Mouse (Mus musculus): Measurements from ENCODE around the gene Cox14. TPM values are rescaled to one million over a fixed set of nuclear protein-coding genes. Genes with fewer than 3 reads are reported as not detected.
A peak's percentile ranks its signal among the peaks of the same experiment; 100 is the strongest.
"Not testable (repeated sequence)": the region's sequence is repeated elsewhere in the genome, so short reads cannot be mapped to it uniquely, and the experiment has no call there.

Gene Cox14
- polyA plus RNA-seq, 1 experiment from 2014 or later, result 122 TPM

GRCm38 (mm10) chr15:99724292-99725021 is 961 bp upstream of the Cox14 start:
- peak; percentile 15; the same call in 1 of the 2 replicates for ATAC-seq (replicated peaks; ENCODE audit: insufficient number of reproducible peaks, low FRiP score, low TSS enrichment, low read depth)
- peaks cover 6% of the 10 kb centered on the region; the same call in 1 of the 2 replicates for H3K4me1 ChIP-seq (ENCODE audit: control insufficient read depth, insufficient read depth, low read length)
- H3K27ac ChIP-seq (replicated peaks; ENCODE audit: low read depth, low read length), result no peak overlapping the region; the same call in 1 of the 2 replicates
- peak overlapping the region; percentile 3; the same call in 1 of the 2 replicates for H3K4me3 ChIP-seq (ENCODE audit: low read depth, low read length)
- H3K27me3 ChIP-seq (ENCODE audit: control insufficient read depth, insufficient read depth, low read length), result no peaks in the 10 kb centered on the region
- peak overlapping the region; percentile 27; the same call in 1 of the 2 replicates for H3K9ac ChIP-seq (replicated peaks; ENCODE audit: low read length)
- H3K36me3 ChIP-seq (replicated peaks; ENCODE audit: control insufficient read depth, insufficient read depth, low read depth, low read length), result no peaks in the 10 kb centered on the region; the same call in 1 of the 2 replicates
- WGBS, result 10% methylated on average over 16 of the region's 16 CpGs
- DNase-seq (ENCODE audit: low spot score), result peak; percentile 83
- peak overlapping the region; percentile 45 for H3K4me2 ChIP-seq (ENCODE audit: low read depth, low read length)
- no peaks in the 10 kb centered on the region for H3K9me3 ChIP-seq (replicated peaks; ENCODE audit: control insufficient read depth, low read length)

- ATAC-seq (replicated peaks; ENCODE audit: insufficient number of reproducible peaks, low FRiP score, low TSS enrichment, low read depth), result no peak
- no peaks in the 10 kb centered on the region for H3K27me3 ChIP-seq (ENCODE audit: control insufficient read depth, insufficient read depth, low read length)
- no peak for DNase-seq (ENCODE audit: low spot score)
- H3K36me3 ChIP-seq (replicated peaks; ENCODE audit: control insufficient read depth, insufficient read depth, low read depth, low read length), result no peaks in the 10 kb centered on the region; the same call in 1 of the 2 replicates
- peak overlapping the region; percentile 97 for H3K4me3 ChIP-seq (ENCODE audit: low read depth, low read length)
- H3K4me1 ChIP-seq (ENCODE audit: control insufficient read depth, insufficient read depth, low read length), result peaks cover 6% of the 10 kb centered on the region; the same call in 1 of the 2 replicates
- no peak overlapping the region for H3K27ac ChIP-seq (replicated peaks; ENCODE audit: low read depth, low read length)
- no peaks in the 10 kb centered on the region for H3K9me3 ChIP-seq (replicated peaks; ENCODE audit: control insufficient read depth, low read length)
- WGBS, result 79% methylated on average over 2 of the region's 2 CpGs
- H3K4me2 ChIP-seq (ENCODE audit: low read depth, low read length), result peak overlapping the region; percentile 77
- H3K9ac ChIP-seq (replicated peaks; ENCODE audit: low read length), result peak overlapping the region; percentile 89
These were observed 1.1 kb downstream of the Cox14 start for GRCm38 (mm10) chr15:99726549-99726948.

- not testable (repeated sequence) for H3K4me3 ChIP-seq (ENCODE audit: low read depth, low read length); DNase-seq (ENCODE audit: low spot score); ATAC-seq (replicated peaks; ENCODE audit: insufficient number of reproducible peaks, low FRiP score, low TSS enrichment, low read depth); H3K4me1 ChIP-seq (ENCODE audit: control insufficient read depth, insufficient read depth, low read length); H3K27me3 ChIP-seq (ENCODE audit: control insufficient read depth, insufficient read depth, low read length); H3K9me3 ChIP-seq (replicated peaks; ENCODE audit: control insufficient read depth, low read length); H3K4me2 ChIP-seq (ENCODE audit: low read depth, low read length); H3K36me3 ChIP-seq (replicated peaks; ENCODE audit: control insufficient read depth, insufficient read depth, low read depth, low read length); H3K9ac ChIP-seq (replicated peaks; ENCODE audit: low read length); H3K27ac ChIP-seq (replicated peaks; ENCODE audit: low read depth, low read length)
- 91% methylated on average over 4 of the region's 5 CpGs for WGBS
These were observed 1.6 kb downstream of the Cox14 start for GRCm38 (mm10) chr15:99727039-99727438.

- Histone ChIP-seq H3K27ac (replicated peaks; ENCODE audit: low read depth, low read length) (no peak overlapping the region), H3K4me1 (ENCODE audit: control insufficient read depth, insufficient read depth, low read length) (peaks cover 6% of the 10 kb centered on the region; the same call in 1 of the 2 replicates), H3K36me3 (replicated peaks; ENCODE audit: control insufficient read depth, insufficient read depth, low read depth, low read length) (no peaks in the 10 kb centered on the region; the same call in 1 of the 2 replicates), H3K9me3 (replicated peaks; ENCODE audit: control insufficient read depth, low read length) (no peaks in the 10 kb centered on the region), H3K4me3 (ENCODE audit: low read depth, low read length) (no peak overlapping the region), H3K27me3 (ENCODE audit: control insufficient read depth, insufficient read depth, low read length) (no peaks in the 10 kb centered on the region), H3K9ac (replicated peaks; ENCODE audit: low read length) (no peak overlapping the region), H3K4me2 (ENCODE audit: low read depth, low read length) (no peak overlapping the region)
- WGBS, result 94% methylated on average over 12 of the region's 12 CpGs
- DNase-seq (ENCODE audit: low spot score) (no peak), ATAC-seq (replicated peaks; ENCODE audit: insufficient number of reproducible peaks, low FRiP score, low TSS enrichment, low read depth) (no peak)
These were observed 2.1 kb downstream of the Cox14 start for GRCm38 (mm10) chr15:99727525-99727924.

- H3K4me2 ChIP-seq (ENCODE audit: low read depth, low read length), result no peak overlapping the region
- H3K27ac ChIP-seq (replicated peaks; ENCODE audit: low read depth, low read length), result no peak overlapping the region
- ATAC-seq (replicated peaks; ENCODE audit: insufficient number of reproducible peaks, low FRiP score, low TSS enrichment, low read depth), result no peak
- H3K9ac ChIP-seq (replicated peaks; ENCODE audit: low read length), result no peak overlapping the region
- H3K27me3 ChIP-seq (ENCODE audit: control insufficient read depth, insufficient read depth, low read length), result no peaks in the 10 kb centered on the region
- WGBS, result 94% methylated on average over 5 of the region's 5 CpGs
- no peaks in the 10 kb centered on the region; the same call in 1 of the 2 replicates for H3K36me3 ChIP-seq (replicated peaks; ENCODE audit: control insufficient read depth, insufficient read depth, low read depth, low read length)
- H3K4me3 ChIP-seq (ENCODE audit: low read depth, low read length), result no peak overlapping the region
- H3K9me3 ChIP-seq (replicated peaks; ENCODE audit: control insufficient read depth, low read length), result no peaks in the 10 kb centered on the region
- DNase-seq (ENCODE audit: low spot score), result no peak
- H3K4me1 ChIP-seq (ENCODE audit: control insufficient read depth, insufficient read depth, low read length), result peaks cover 6% of the 10 kb centered on the region; the same call in 1 of the 2 replicates
These were observed 2.8 kb downstream of the Cox14 start for GRCm38 (mm10) chr15:99728211-99728610.

GRCm38 (mm10) chr15:99729056-99729783 is 3.8 kb downstream of the Cox14 start:
- H3K9ac ChIP-seq (replicated peaks; ENCODE audit: low read length), result no peak overlapping the region
- H3K27ac ChIP-seq (replicated peaks; ENCODE audit: low read depth, low read length), result no peak overlapping the region
- no peak overlapping the region for H3K4me3 ChIP-seq (ENCODE audit: low read depth, low read length)
- 94% methylated on average over 3 of the region's 4 CpGs for WGBS
- H3K4me1 ChIP-seq (ENCODE audit: control insufficient read depth, insufficient read depth, low read length), result peaks cover 4% of the 10 kb centered on the region; the same call in 1 of the 2 replicates
- H3K36me3 ChIP-seq (replicated peaks; ENCODE audit: control insufficient read depth, insufficient read depth, low read depth, low read length), result no peaks in the 10 kb centered on the region; the same call in 1 of the 2 replicates
- H3K4me2 ChIP-seq (ENCODE audit: low read depth, low read length), result no peak overlapping the region
- no peak for ATAC-seq (replicated peaks; ENCODE audit: insufficient number of reproducible peaks, low FRiP score, low TSS enrichment, low read depth)
- DNase-seq (ENCODE audit: low spot score), result no peak
- H3K27me3 ChIP-seq (ENCODE audit: control insufficient read depth, insufficient read depth, low read length), result no peaks in the 10 kb centered on the region
- H3K9me3 ChIP-seq (replicated peaks; ENCODE audit: control insufficient read depth, low read length), result no peaks in the 10 kb centered on the region

- 91% methylated on average over 2 of the region's 2 CpGs for WGBS
- ATAC-seq (replicated peaks; ENCODE audit: insufficient number of reproducible peaks, low FRiP score, low TSS enrichment, low read depth) (no peak), DNase-seq (ENCODE audit: low spot score) (no peak)
- H3K4me1 ChIP-seq (ENCODE audit: control insufficient read depth, insufficient read depth, low read length), result 0 out of 2 replicates have a peak, but pooled peaks cover 2% of the 10 kb centered on the region
- no peak overlapping the region for H3K4me2 ChIP-seq (ENCODE audit: low read depth, low read length)
- H3K9me3 ChIP-seq (replicated peaks; ENCODE audit: control insufficient read depth, low read length), result no peaks in the 10 kb centered on the region
- no peak overlapping the region for H3K27ac ChIP-seq (replicated peaks; ENCODE audit: low read depth, low read length)
- H3K4me3 ChIP-seq (ENCODE audit: low read depth, low read length), result no peak overlapping the region
- no peaks in the 10 kb centered on the region for H3K27me3 ChIP-seq (ENCODE audit: control insufficient read depth, insufficient read depth, low read length)
- no peaks in the 10 kb centered on the region; the same call in 1 of the 2 replicates for H3K36me3 ChIP-seq (replicated peaks; ENCODE audit: control insufficient read depth, insufficient read depth, low read depth, low read length)
- H3K9ac ChIP-seq (replicated peaks; ENCODE audit: low read length), result no peak overlapping the region
These were observed 5.7 kb downstream of the Cox14 start for GRCm38 (mm10) chr15:99731167-99731566.
